Mouse (Mus musculus): ENCODE measurements around the gene Wwox.

DNA sequence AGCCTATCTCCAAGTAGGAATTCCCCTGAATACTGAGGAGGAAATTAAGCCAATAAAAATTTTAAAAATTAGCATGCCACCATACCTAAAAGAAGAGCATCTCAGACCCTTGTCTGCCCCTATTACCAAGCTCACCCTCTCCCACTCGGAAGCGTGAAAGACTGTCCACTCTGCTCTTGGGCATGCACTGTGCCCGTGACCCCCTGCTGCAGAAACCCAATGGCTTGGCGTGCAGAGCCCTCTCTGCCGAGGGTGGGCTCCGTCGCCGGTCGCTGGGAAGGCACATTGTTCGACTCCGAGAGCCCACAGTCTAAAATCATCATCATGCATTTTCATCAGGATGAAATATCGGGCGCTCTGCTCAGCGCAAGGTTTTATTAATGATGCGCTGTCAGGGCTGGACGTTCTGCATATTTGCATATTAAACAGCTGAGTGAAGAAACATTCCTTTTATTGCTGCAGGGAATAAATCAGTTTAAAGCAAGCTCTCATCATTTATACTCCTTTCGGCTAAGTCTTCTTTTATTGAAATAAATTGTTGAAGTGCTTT is 471.7 kb downstream of the Wwox start:
- TF ChIP-seq CTCF (IDR thresholded peaks at IDR 0.05) (no peak), EP300 (IDR thresholded peaks at IDR 0.05) (no peak)

Data from lung, postnatal 0 days (tissue).